ENCODE assay signal across 14 mouse cellular contexts in the genomic region with DNA sequence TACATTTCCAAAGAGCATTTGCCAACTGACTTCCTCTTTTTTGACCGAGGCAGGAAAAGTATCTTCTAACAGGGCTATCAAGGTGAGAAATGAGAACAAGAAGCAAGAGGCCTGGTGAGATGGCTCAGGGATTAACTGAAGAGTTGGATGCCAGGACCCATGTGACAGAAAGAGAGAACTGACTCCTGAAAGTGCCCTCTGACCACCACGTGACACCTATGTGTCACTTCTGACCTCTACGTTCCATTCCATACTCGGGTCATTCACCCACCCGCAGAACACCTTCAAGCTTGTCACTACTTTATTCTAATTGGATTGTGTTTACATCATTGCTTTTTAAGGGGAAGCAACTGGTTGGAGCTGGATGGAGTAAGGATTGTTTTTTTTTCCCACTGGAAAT. TPM values are rescaled to one million over a fixed set of nuclear protein-coding genes. Genes with fewer than 3 reads are reported as not detected.
DNase-seq lines count a peak whose midpoint lies in the region; ATAC-seq lines count a peak whose summit lies in the region.
"Had no signal": no experiment of that assay in that cellular context is flagged by ENCODE, and none has a peak within 500 bp of the region (broad histone marks: within the 10 kb centered on the region; RNA-seq: fewer than 3 reads in every experiment).

No protein-coding gene starts in this region.

- no peak overlapping the region for H3K9ac ChIP-seq in midbrain, embryonic 11.5 days (ENCODE audit: low read length)
- no peak overlapping the region for H3K9ac ChIP-seq in midbrain, embryonic 14.5 days (replicated peaks; ENCODE audit: low read length)
- H3K9ac ChIP-seq: embryonic facial prominence, embryonic 15.5 days; forebrain, postnatal 0 days; heart, embryonic 13.5 days; hindbrain, embryonic 14.5 days; liver, embryonic 15.5 days had no signal

- H3K27ac ChIP-seq in midbrain, embryonic 11.5 days (ENCODE audit: low read depth, low read length) = no peak overlapping the region
- H3K27ac ChIP-seq in midbrain, embryonic 14.5 days (replicated peaks; ENCODE audit: low read depth, low read length) = no peak overlapping the region
- H3K27ac ChIP-seq: embryonic facial prominence, embryonic 15.5 days; heart, embryonic 13.5 days; hindbrain, embryonic 14.5 days; liver, embryonic 15.5 days had no signal

- 0 out of 2 replicates have a peak, but pooled peaks cover 2% of the 10 kb centered on the region for H3K27me3 ChIP-seq in midbrain, embryonic 11.5 days (ENCODE audit: control insufficient read depth, insufficient read depth, low read length)
- H3K27me3 ChIP-seq in midbrain, embryonic 14.5 days (ENCODE audit: control insufficient read depth, insufficient read depth, low read length) = no peaks in the 10 kb centered on the region
- H3K27me3 ChIP-seq: embryonic facial prominence, embryonic 15.5 days; liver, embryonic 15.5 days had no signal

- ATAC-seq in midbrain, embryonic 11.5 days (ENCODE audit: low FRiP score) = 0 out of 2 replicates have a peak, but pooled peaks have one; percentile 18
- ATAC-seq in midbrain, embryonic 14.5 days (ENCODE audit: low FRiP score, low TSS enrichment) = no peak

- no peak overlapping the region for H3K4me3 ChIP-seq in midbrain, embryonic 11.5 days (ENCODE audit: low read depth, low read length)
- H3K4me3 ChIP-seq in midbrain, embryonic 14.5 days (replicated peaks; ENCODE audit: low read depth, low read length) = no peak overlapping the region
- H3K4me3 ChIP-seq: embryonic facial prominence, embryonic 15.5 days; heart, embryonic 13.5 days; liver, embryonic 15.5 days had no signal

- H3K36me3 ChIP-seq in midbrain, embryonic 11.5 days (ENCODE audit: control insufficient read depth, insufficient read depth, low read length) = no peaks in the 10 kb centered on the region
- H3K36me3 ChIP-seq in midbrain, embryonic 14.5 days (ENCODE audit: control insufficient read depth, insufficient read depth, low read length) = no peaks in the 10 kb centered on the region
- H3K36me3 ChIP-seq: embryonic facial prominence, embryonic 15.5 days; G1E; heart, embryonic 13.5 days; liver, embryonic 15.5 days had no signal

- WGBS in midbrain, embryonic 11.5 days = 53% methylated on average over 5 of the region's 5 CpGs
- 66% methylated on average over 5 of the region's 5 CpGs for WGBS in midbrain, embryonic 14.5 days

- DNase-seq in heart, adult 11 months = peak; percentile 70
- DNase-seq in heart, postnatal 4 days = no peak
- peak; percentile 75 for DNase-seq in midbrain, embryonic 11.5 days (ENCODE audit: low spot score, missing footprints)
- no peak for DNase-seq in midbrain, embryonic 14.5 days
- DNase-seq in kidney, adult 18-20 months = peak; percentile 74
- peak; percentile 75 to 85 for DNase-seq in kidney, postnatal 36 days
- DNase-seq in adrenal gland, adult 18-20 months (ENCODE audit: low spot score in 2 of 2) = no peak
- DNase-seq in cerebellum, postnatal 10 days = no peak

- no peaks in the 10 kb centered on the region for H3K4me1 ChIP-seq in midbrain, embryonic 11.5 days (ENCODE audit: control insufficient read depth, insufficient read depth, low read length)
- no peaks in the 10 kb centered on the region for H3K4me1 ChIP-seq in midbrain, embryonic 14.5 days (ENCODE audit: control insufficient read depth, insufficient read depth, low read length)
- H3K4me1 ChIP-seq: liver, embryonic 15.5 days had no signal

- H3K4me2 ChIP-seq in midbrain, embryonic 11.5 days = no peak overlapping the region
- H3K4me2 ChIP-seq in midbrain, embryonic 14.5 days (ENCODE audit: low read length) = no peak overlapping the region
- H3K4me2 ChIP-seq: embryonic facial prominence, embryonic 15.5 days; heart, embryonic 13.5 days; hindbrain, embryonic 14.5 days; liver, embryonic 15.5 days had no signal

- H3K9me3 ChIP-seq in midbrain, embryonic 11.5 days (ENCODE audit: control insufficient read depth, low read length) = no peaks in the 10 kb centered on the region
- no peaks in the 10 kb centered on the region for H3K9me3 ChIP-seq in midbrain, embryonic 14.5 days (ENCODE audit: control insufficient read depth, low read length)
- H3K9me3 ChIP-seq: embryonic facial prominence, embryonic 15.5 days; heart, embryonic 13.5 days; liver, embryonic 15.5 days had no signal

RNA-seq across cellular contexts. Expression of a gene that starts 20.8 kb away (rescaled TPM):
- total RNA-seq in heart, postnatal 4 days (2021) = 10 to 100 TPM; 42.7 to 45.2 TPM
- 63.0 and 64.2 TPM in 2 replicates for polyA plus RNA-seq in midbrain, embryonic 11.5 days (2014; fragmentation: Nextera tagmentation; extraction: Ambion mirVana)
- 31.5 and 34.0 TPM in 2 replicates for polyA plus RNA-seq in midbrain, embryonic 14.5 days (2014; fragmentation: Nextera tagmentation; extraction: Ambion mirVana)
- 10 to 100 TPM; 35.4 to 37.4 TPM for total RNA-seq in adrenal gland, adult 18-20 months (2021)

RNA-seq across cellular contexts. Expression of a gene that starts 54.2 kb away (rescaled TPM):
- total RNA-seq in heart, postnatal 4 days (2021) = 1 to 10 TPM; 7.1 to 8.8 TPM
- polyA plus RNA-seq in midbrain, embryonic 11.5 days (2014; fragmentation: Nextera tagmentation; extraction: Ambion mirVana) = 2.4 and 2.7 TPM in 2 replicates
- polyA plus RNA-seq in midbrain, embryonic 14.5 days (2014; fragmentation: Nextera tagmentation; extraction: Ambion mirVana) = 0.32 and 0.63 TPM in 2 replicates
- total RNA-seq in adrenal gland, adult 18-20 months (2021) = 1 to 10 TPM; 2.6 to 2.8 TPM
- polyA plus RNA-seq: G1E had no signal

Comparison
In these comparisons a context has a peak if more than half of its experiments do, and no peak if none do; other contexts are left out.
1. DNase-seq: peak in heart, adult 11 months (single experiment), midbrain, embryonic 11.5 days (single experiment), kidney, adult 18-20 months (single experiment) and kidney, postnatal 36 days (2 of 2); none in heart, postnatal 4 days (single experiment), midbrain, embryonic 14.5 days (single experiment), adrenal gland, adult 18-20 months (0 of 2) and cerebellum, postnatal 10 days (0 of 2).